Mouse (Mus musculus) stomach, embryonic 15.5 days (tissue): ENCODE measurements around the gene Zmat3. TPM values are rescaled to one million over a fixed set of nuclear protein-coding genes. Genes with fewer than 3 reads are reported as not detected.

Source experiments
- ATAC-seq: fragments of 200-750 bp; cut with Nextera tagmentation; 2 replicates; pipeline ENCODE4 v1.8.0; 2017; ENCODE audit warnings: low read depth, moderate number of reproducible peaks, moderate TSS enrichment; ENCODE audit not compliant: insufficient read depth, low FRiP score
- H3K27ac ChIP-seq: fragments of 300-500 bp; sonication (generic); 2 replicates; pipeline ENCODE4 v1.5.1; 2015; ENCODE audit warnings: mild to moderate bottlenecking, inconsistent platforms
- H3K27me3 ChIP-seq: fragments of 300-500 bp; sonication (generic); replicated peaks from 2 replicates; pipeline ENCODE4 v1.6.1; 2015; ENCODE audit warnings: inconsistent platforms
- H3K36me3 ChIP-seq: fragments of 300-500 bp; sonication (generic); 2 replicates; pipeline ENCODE4 v1.6.1; 2015; ENCODE audit warnings: inconsistent platforms
- H3K4me1 ChIP-seq: fragments of 300-500 bp; sonication (generic); 2 replicates; pipeline ENCODE4 v1.6.1; 2015; ENCODE audit warnings: inconsistent platforms
- H3K4me2 ChIP-seq: fragments of 300-500 bp; sonication (generic); 2 replicates; pipeline ENCODE4 v1.6.1; 2015; ENCODE audit warnings: mild to moderate bottlenecking, inconsistent platforms
- H3K4me3 ChIP-seq: fragments of 300-500 bp; sonication (generic); replicated peaks from 2 replicates; pipeline ENCODE4 v1.5.1; 2015; ENCODE audit warnings: inconsistent platforms
- H3K9ac ChIP-seq: fragments of 300-500 bp; sonication (generic); 2 replicates; pipeline ENCODE4 v1.6.1; 2015; ENCODE audit warnings: inconsistent platforms
- H3K9me3 ChIP-seq: fragments of 300-500 bp; sonication (generic); 2 replicates; pipeline ENCODE4 v1.6.1; 2016; ENCODE audit warnings: inconsistent platforms
- whole genome bisulfite sequencing: fragments of 180-500 bp; shearing (Covaris S2); methylation state at CpG from one replicate; pipeline ENCODE4 v1.1.7; 2015; 5-methylcytosine and 5-hydroxymethylcytosine counted together
- polyA plus RNA-seq: library from polyadenylated mRNA; unstranded; fragments of >200 nt; fragmentation: Nextera tagmentation; extraction: Ambion mirVana; gene quantifications from 2 replicates; pipeline ENCODE4 v1.2.1, GENCODE M21; 2015

Gene Zmat3
- polyA plus RNA-seq, 1 experiment from 2014 or later: 5.8 TPM

DNA sequence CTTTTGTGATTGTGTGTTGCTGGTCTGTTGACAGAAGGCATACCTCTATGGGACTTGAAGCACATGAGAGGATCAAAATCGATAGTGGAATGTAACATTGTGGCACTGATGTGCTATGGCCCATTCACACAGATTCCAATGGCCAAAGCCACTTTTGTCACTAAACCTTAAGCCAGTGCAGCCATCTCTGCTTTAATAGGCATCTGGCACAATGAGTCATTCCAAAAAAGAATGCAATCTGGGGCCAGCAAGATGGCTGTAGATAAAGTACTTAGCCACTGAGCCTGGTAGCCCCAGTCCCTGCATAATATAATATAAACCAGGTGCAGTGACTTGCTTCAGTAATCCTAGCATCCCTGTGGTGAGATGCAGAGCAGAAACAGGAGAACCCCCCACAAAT is 1.7 kb upstream of the Zmat3 start:
- Histone ChIP-seq H3K4me2 (no peak overlapping the region), H3K9me3 (no peaks in the 10 kb centered on the region), H3K4me1 (peaks cover 5% of the 10 kb centered on the region; the same call in 1 of the 2 replicates), H3K9ac (no peak overlapping the region), H3K4me3 (no peak overlapping the region), H3K27me3 (no peaks in the 10 kb centered on the region), H3K27ac (no peak overlapping the region), H3K36me3 (no peaks in the 10 kb centered on the region)
- 91% methylated on average over 1 of the region's 1 CpGs for WGBS
- no peak for ATAC-seq

DNA sequence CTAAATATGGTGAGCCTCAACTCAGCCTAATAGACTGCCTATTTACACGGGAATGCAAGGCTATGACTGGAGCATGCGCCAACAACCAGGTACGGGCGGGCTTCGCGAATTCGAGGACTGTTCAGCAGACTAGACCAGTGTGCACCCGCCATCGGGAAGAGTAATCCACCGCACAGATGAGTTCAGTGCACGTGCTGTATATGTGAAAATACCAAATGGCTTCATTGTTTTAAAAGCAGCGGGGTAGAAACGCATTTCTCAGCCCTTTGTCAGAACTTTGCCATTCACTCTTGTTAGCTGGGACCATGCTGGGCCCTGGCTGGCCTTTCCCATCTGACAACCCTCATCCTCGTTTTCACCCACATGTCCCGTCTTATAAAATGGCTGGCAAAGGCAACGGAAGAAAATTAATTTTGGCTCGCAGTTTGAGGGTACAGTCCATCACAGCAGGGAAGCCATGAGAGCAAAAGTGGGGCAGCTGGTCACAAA is 476 bp upstream of the Zmat3 start:
- 65% methylated on average over 17 of the region's 17 CpGs for WGBS
- H3K4me3 ChIP-seq: peak overlapping the region; percentile 79
- ATAC-seq: no peak

DNA sequence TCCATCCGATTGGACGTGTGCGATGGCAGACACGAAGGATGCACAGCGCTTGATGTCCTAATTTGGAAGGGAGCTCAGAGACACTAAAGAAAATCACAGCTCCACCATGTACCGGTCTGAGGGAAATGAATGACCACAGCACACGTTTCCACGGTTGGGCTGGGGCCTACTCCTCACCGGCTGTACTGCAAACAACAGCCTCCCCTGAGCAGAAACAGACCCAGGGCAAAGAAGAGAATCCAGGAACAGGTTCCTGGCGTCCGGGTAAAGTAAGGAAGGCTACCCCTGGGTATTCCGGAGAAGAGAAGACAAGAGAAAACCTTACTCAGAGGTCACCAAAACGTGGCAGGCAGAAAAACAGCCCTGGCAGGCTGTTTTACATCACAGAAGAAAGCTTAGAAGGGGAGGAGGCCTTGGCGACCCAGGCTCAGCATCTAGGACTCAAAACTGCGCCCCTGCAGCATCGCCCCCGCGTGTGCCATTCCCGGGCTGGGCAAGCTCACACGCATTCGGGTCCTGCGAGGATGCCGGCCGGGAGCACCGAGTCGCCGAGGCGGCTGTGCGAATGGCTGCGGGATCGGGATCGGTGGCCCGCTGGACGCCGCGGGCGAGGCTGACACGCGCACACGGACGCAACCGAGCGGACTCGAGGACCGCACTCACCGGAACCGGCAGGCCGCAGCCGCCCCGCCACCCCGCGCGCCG is 821 bp downstream of the Zmat3 start:
- H3K4me2 ChIP-seq: peak overlapping the region; percentile 75

More for the DNA sequence above, 476 bp upstream of the Zmat3 start:
- Histone ChIP-seq H3K27me3 (no peaks in the 10 kb centered on the region), H3K36me3 (no peaks in the 10 kb centered on the region), H3K27ac (no peak overlapping the region), H3K4me1 (peaks cover 5% of the 10 kb centered on the region; the same call in 1 of the 2 replicates), H3K4me2 (peak overlapping the region; percentile 75), H3K9me3 (no peaks in the 10 kb centered on the region), H3K9ac (no peak overlapping the region)

DNA sequence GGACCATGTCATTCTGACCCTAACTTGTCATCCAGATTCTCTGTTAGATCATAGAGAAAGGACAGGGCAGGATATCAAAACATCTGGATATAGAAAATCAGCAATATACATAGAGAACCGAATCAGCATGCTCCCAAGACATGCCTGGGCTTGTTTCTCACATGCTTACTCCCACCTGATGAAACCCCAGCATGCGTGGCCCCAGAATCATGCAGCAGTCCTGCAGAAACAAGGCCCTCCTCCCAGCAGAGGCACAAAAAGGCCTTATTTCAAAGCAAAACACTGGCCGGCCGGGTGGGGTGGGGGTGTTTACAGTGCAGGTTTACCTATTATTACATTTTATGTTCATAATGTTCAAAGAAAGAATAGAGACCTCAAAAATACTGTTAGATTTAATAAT is 1.6 kb downstream of the Zmat3 start:
- Histone ChIP-seq H3K27me3 (no peaks in the 10 kb centered on the region), H3K4me2 (peak overlapping the region; percentile 42), H3K27ac (no peak overlapping the region), H3K9me3 (no peaks in the 10 kb centered on the region), H3K9ac (no peak overlapping the region), H3K36me3 (no peaks in the 10 kb centered on the region), H3K4me1 (peaks cover 5% of the 10 kb centered on the region; the same call in 1 of the 2 replicates), H3K4me3 (0 out of 2 replicates have a peak overlapping the region, but pooled peaks have one; percentile 13)
- ATAC-seq: no peak
- WGBS: 65% methylated on average over 4 of the region's 4 CpGs

More for the DNA sequence above, 821 bp downstream of the Zmat3 start:
- Histone ChIP-seq H3K9me3 (no peaks in the 10 kb centered on the region), H3K27me3 (no peaks in the 10 kb centered on the region), H3K4me3 (peak overlapping the region; percentile 79), H3K4me1 (peaks cover 5% of the 10 kb centered on the region; the same call in 1 of the 2 replicates), H3K36me3 (no peaks in the 10 kb centered on the region), H3K9ac (peak overlapping the region; percentile 50), H3K27ac (peak overlapping the region; percentile 72)
- ATAC-seq: peak; percentile 54
- WGBS: 2% methylated on average over 53 of the region's 54 CpGs

DNA sequence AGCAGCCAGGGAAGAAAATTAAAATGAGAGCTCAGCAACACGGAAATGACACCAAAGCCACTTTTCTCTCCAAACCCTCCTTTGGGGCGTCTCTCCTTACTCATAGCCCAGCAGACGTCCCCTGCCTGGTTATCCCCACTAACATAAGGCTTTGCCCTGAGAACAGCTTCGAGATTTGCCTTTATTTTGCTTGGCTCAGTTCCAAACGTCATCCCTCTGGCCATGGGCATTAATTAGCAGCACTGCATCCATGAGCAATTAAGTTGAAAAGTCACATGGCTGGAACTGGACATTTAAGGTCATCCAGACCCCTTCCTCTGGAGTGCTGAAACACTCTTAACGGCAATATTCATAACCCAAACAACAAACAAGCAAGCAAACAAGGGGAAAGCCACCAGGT is 4.6 kb downstream of the Zmat3 start:
- no peak overlapping the region for H3K9ac ChIP-seq
- no peaks in the 10 kb centered on the region for H3K9me3 ChIP-seq
- no peak overlapping the region for H3K4me2 ChIP-seq
- H3K4me1 ChIP-seq: peaks cover 4% of the 10 kb centered on the region; the same call in 1 of the 2 replicates
- 40% methylated on average over 6 of the region's 6 CpGs for WGBS
- H3K4me3 ChIP-seq: no peak overlapping the region
- H3K27me3 ChIP-seq: no peaks in the 10 kb centered on the region
- H3K27ac ChIP-seq: no peak overlapping the region
- no peaks in the 10 kb centered on the region for H3K36me3 ChIP-seq
- no peak for ATAC-seq

DNA sequence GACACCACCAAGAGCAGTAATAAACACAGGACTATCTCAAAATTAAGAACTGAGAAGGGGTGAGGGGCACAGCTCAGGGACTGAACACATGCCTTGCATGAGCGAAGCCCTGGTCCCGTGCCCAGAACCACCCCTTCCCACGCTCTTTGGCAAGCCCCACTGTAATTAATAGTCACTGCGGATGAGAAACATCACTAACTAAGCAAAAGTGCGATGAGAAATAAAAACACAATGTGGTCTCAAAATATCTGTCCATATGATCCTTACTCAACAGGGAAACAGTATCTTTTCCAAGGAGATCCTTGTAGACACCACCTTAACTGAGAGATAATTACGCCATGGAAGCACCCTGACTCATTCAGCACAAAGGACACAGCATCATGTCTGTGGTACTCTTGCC is 17.9 kb downstream of the Zmat3 start:
- no peaks in the 10 kb centered on the region for H3K9me3 ChIP-seq
- H3K4me2 ChIP-seq: no peak overlapping the region
- H3K9ac ChIP-seq: no peak overlapping the region
- H3K27me3 ChIP-seq: no peaks in the 10 kb centered on the region
- H3K36me3 ChIP-seq: no peaks in the 10 kb centered on the region
- WGBS: 79% methylated on average over 6 of the region's 6 CpGs
- no peak for ATAC-seq
- no peaks in the 10 kb centered on the region for H3K4me1 ChIP-seq
- H3K4me3 ChIP-seq: no peak overlapping the region
- no peak overlapping the region for H3K27ac ChIP-seq

DNA sequence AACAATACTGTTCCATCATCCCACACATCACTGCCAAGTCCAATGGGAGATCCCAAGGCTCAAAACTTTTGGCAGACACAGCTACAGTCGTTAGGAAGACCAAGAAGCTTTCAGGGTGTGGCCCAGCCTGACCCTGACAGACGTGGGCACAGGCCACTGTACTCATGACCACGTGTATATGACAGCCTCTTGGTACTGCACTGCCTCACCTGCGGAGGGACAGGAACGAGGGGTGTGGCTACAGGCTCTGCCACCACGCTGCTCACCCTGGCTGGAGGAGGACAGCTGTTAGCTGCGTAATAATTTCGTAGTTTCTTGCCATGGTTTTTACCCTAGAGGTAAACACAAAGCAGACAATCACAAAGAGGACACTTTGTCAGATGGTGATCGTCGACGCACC is 20.6 kb downstream of the Zmat3 start:
- Histone ChIP-seq H3K4me3 (no peak overlapping the region), H3K4me2 (no peak overlapping the region), H3K9me3 (no peaks in the 10 kb centered on the region), H3K27me3 (no peaks in the 10 kb centered on the region), H3K27ac (no peak overlapping the region), H3K9ac (no peak overlapping the region), H3K36me3 (peaks cover 3% of the 10 kb centered on the region; the same call in 1 of the 2 replicates), H3K4me1 (no peaks in the 10 kb centered on the region)
- ATAC-seq: no peak
- 79% methylated on average over 11 of the region's 11 CpGs for WGBS

DNA sequence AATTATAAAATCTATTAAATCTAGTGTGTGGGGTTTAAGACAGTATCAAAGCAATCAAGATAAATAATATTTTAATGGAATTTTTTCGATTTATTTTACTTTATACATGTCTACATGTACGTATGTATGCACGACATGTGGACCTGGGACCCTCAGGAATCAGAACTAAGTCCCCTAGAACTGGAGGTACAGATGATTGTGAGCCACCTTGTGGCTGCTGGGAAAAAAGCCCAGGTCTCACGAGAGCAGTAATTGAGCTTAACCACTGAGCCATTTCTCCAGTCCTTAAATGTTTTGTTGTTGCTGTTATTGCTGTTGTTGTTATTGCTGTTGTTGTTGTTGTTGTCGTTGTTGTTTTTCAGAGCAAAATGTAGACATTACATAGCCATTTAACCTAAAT is 21.0 kb downstream of the Zmat3 start:
- Histone ChIP-seq H3K36me3 (peaks cover 3% of the 10 kb centered on the region; the same call in 1 of the 2 replicates), H3K9me3 (no peaks in the 10 kb centered on the region), H3K4me3 (no peak overlapping the region), H3K4me1 (no peaks in the 10 kb centered on the region), H3K4me2 (no peak overlapping the region), H3K27ac (no peak overlapping the region), H3K9ac (no peak overlapping the region), H3K27me3 (no peaks in the 10 kb centered on the region)
- 73% methylated on average over 5 of the region's 5 CpGs for WGBS
- ATAC-seq: no peak

DNA sequence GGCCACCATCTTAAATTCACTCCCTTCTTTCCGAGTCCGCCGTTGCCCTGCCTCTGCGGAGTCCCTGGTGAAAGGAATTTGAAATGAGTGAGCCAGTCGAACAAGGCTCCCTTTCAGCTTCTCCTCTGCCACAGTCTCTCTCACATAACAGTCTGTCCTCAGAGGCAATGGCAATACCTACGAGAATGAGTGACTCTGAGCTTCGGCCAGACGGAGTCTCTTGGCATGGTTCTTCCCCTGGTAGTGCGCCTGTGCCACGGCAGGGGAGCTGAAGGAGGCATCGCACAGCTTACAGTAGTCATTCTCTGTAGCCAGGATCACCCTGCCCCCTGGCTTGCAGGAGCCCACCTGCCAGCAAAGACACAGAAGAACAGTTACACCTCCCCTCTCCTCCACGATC is 22.4 kb downstream of the Zmat3 start:
- H3K9ac ChIP-seq: no peak overlapping the region
- peaks cover 3% of the 10 kb centered on the region; the same call in 1 of the 2 replicates for H3K36me3 ChIP-seq
- no peak for ATAC-seq
- H3K4me3 ChIP-seq: no peak overlapping the region
- no peak overlapping the region for H3K4me2 ChIP-seq
- no peaks in the 10 kb centered on the region for H3K27me3 ChIP-seq
- H3K4me1 ChIP-seq: no peaks in the 10 kb centered on the region
- no peaks in the 10 kb centered on the region for H3K9me3 ChIP-seq
- H3K27ac ChIP-seq: no peak overlapping the region
- 90% methylated on average over 12 of the region's 12 CpGs for WGBS

DNA sequence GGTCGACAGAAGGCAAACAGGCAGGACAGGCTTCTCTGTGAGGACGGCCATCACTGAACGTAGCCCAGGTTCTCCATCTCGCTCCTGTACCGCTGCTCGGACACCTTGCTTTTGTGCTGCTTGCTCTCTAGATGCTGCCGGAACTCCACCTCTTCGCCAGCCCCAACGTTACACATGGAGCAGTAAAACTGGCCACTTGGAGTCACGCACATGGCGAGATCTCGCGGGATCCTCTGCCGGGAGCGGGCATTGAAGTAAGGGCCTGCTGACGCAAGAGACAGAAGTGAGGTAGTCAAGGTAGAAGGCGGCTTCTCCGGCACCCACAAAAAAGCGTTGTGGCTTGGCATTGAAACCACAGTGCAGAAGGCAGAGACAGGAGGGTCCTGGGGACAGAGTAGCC is 24.4 kb downstream of the Zmat3 start:
- Histone ChIP-seq H3K4me1 (no peaks in the 10 kb centered on the region), H3K9ac (no peak overlapping the region), H3K4me3 (no peak overlapping the region), H3K4me2 (no peak overlapping the region), H3K27me3 (no peaks in the 10 kb centered on the region), H3K36me3 (peaks cover 3% of the 10 kb centered on the region; the same call in 1 of the 2 replicates), H3K27ac (no peak overlapping the region), H3K9me3 (no peaks in the 10 kb centered on the region)
- no peak for ATAC-seq
- WGBS: 93% methylated on average over 19 of the region's 19 CpGs

DNA sequence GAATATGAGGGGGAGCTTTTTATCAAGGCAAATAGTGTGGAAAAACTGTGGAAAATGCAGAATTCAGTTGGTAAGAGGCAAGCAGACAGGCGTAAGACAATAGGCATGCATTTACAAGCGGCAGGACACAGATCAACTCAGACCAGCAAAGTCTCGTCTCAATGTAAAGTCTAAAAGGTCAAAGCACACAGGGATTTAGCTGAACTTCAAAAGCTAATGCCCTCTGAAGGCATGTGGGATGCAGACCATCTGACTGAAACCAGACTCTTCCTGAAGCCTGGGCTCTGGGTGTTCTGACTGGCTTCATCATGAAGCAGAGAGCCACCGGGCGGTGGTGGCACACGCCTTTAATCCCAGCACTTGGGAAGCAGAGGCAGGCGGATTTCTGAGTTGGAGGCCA is 27.6 kb downstream of the Zmat3 start:
- H3K27me3 ChIP-seq: no peaks in the 10 kb centered on the region
- 77% methylated on average over 7 of the region's 7 CpGs for WGBS
- H3K9ac ChIP-seq: no peak overlapping the region
- peaks cover 3% of the 10 kb centered on the region; the same call in 1 of the 2 replicates for H3K36me3 ChIP-seq
- H3K9me3 ChIP-seq: no peaks in the 10 kb centered on the region
- no peak for ATAC-seq
- no peaks in the 10 kb centered on the region for H3K4me1 ChIP-seq
- no peak overlapping the region for H3K4me3 ChIP-seq
- no peak overlapping the region for H3K4me2 ChIP-seq
- H3K27ac ChIP-seq: 0 out of 2 replicates have a peak overlapping the region, but pooled peaks have one; percentile 26

DNA sequence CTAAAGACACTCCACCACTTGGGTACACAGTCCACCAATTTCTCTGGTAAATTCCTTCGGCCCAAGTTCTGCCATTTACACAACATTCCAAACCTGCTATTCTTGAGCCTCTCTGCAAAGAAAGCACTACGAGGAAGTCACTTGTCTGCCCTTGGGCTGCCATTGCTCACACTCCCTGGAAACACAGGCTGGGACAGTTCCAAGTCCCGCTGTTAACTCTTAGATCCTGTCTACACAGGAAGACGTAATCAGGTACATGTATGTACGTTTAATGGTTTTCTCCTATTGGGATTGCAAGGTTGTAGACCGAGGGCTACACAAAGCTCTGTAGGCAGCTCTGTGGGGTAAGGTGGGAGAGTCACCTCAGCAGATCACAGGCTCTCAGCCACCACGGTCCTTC is 28.0 kb downstream of the Zmat3 start:
- Histone ChIP-seq H3K27me3 (no peaks in the 10 kb centered on the region), H3K4me3 (no peak overlapping the region), H3K27ac (peak overlapping the region; percentile 26; the same call in 1 of the 2 replicates), H3K4me1 (no peaks in the 10 kb centered on the region), H3K9ac (no peak overlapping the region), H3K36me3 (peaks cover 3% of the 10 kb centered on the region; the same call in 1 of the 2 replicates), H3K4me2 (no peak overlapping the region), H3K9me3 (no peaks in the 10 kb centered on the region)
- ATAC-seq: no peak
- WGBS: 76% methylated on average over 7 of the region's 7 CpGs
